Mouse (Mus musculus) heart, adult 10 weeks (tissue): ENCODE results near the gene Sprr2i. TPM values are rescaled to one million over a fixed set of nuclear protein-coding genes. Genes with fewer than 3 reads are reported as not detected.

Experiments
- polyA plus RNA-seq: library from polyadenylated mRNA; stranded (reverse); fragments of 350-450 nt; fragmentation: Illumina TruSeq; extraction: RNeasy Lipid Tissue Mini Kit (QIAGEN cat#74804); gene quantifications from one replicate; pipeline ENCODE4 v1.2.3, GENCODE M21; 2014; ENCODE audit warnings: low read depth, low replicate concordance

Gene Sprr2i
- polyA plus RNA-seq, result not detected

GRCm38 (mm10) chr3:92407691-92408090 lies at the start of gene Sprr2i:
TSS of gene Sprr2i (plus strand) at chr3:92407991.

GRCm38 (mm10) chr3:92364887-92365286 lies 42.9 kb upstream of the Sprr2i start, which contains the start of gene Sprr2f:
TSS of gene Sprr2f (plus strand) at chr3:92365187.

GRCm38 (mm10) chr3:92385385-92385784 lies 22.4 kb upstream of the Sprr2i start, which contains the start of gene Sprr2h:
TSS of gene Sprr2h (plus strand) at chr3:92385685.

GRCm38 (mm10) chr3:92417782-92418181 lies 10.0 kb downstream of the Sprr2i start, which contains the start of gene Sprr2j-ps:
TSS of gene Sprr2j-ps (plus strand) at chr3:92418082.

GRCm38 (mm10) chr3:92429323-92429722 lies 21.5 kb downstream of the Sprr2i start, which contains the start of gene Gm9774:
TSS of gene Gm9774 (minus strand) at chr3:92429423.

GRCm38 (mm10) chr3:92432282-92432681 lies 24.5 kb downstream of the Sprr2i start, which contains the start of gene Sprr2k:
TSS of gene Sprr2k (plus strand) at chr3:92432582.

GRCm38 (mm10) chr3:92438689-92439088 lies 30.9 kb downstream of the Sprr2i start, which contains the start of gene Sprr1b:
TSS of gene Sprr1b (minus strand) at chr3:92438789.

GRCm38 (mm10) chr3:92458620-92459019 lies 50.8 kb downstream of the Sprr2i start, which contains the start of gene Sprr3:
TSS of gene Sprr3 (minus strand) at chr3:92458720.

Other genes with a start within 250 kb of the Sprr2i start
- gene Sprr2a1, start 192.2 kb upstream of the Sprr2i start, polyA plus RNA-seq, result not detected
- gene Sprr2a2, start 192.1 kb upstream of the Sprr2i start, polyA plus RNA-seq, result 2.5 TPM
- not detected for gene Sprr2a3, start 122.6 kb upstream of the Sprr2i start, polyA plus RNA-seq
- gene Sprr2b, start 91.4 kb upstream of the Sprr2i start, polyA plus RNA-seq, result not detected
- not detected for gene Sprr2d, start 68.9 kb upstream of the Sprr2i start, polyA plus RNA-seq
- not detected for gene Sprr2e, start 55.8 kb upstream of the Sprr2i start, polyA plus RNA-seq
- gene Sprr2f, start 42.8 kb upstream of the Sprr2i start, polyA plus RNA-seq, result not detected
- gene Sprr2h, start 22.3 kb upstream of the Sprr2i start, polyA plus RNA-seq, result not detected
- gene Sprr2j-ps, start 10.1 kb downstream of the Sprr2i start, polyA plus RNA-seq, result not detected
- 4.6 TPM for gene Gm9774, start 21.4 kb downstream of the Sprr2i start, polyA plus RNA-seq
- gene Sprr2k, start 24.6 kb downstream of the Sprr2i start, polyA plus RNA-seq, result not detected
- gene Sprr1b, start 30.8 kb downstream of the Sprr2i start, polyA plus RNA-seq, result not detected
- not detected for gene Sprr3, start 50.7 kb downstream of the Sprr2i start, polyA plus RNA-seq
- not detected for gene Sprr1a, start 77.9 kb downstream of the Sprr2i start, polyA plus RNA-seq
- not detected for gene Sprr4, start 92.5 kb downstream of the Sprr2i start, polyA plus RNA-seq
- gene 2310046K23Rik, start 126.5 kb downstream of the Sprr2i start, polyA plus RNA-seq, result not detected
- gene Ivl, start 165.7 kb downstream of the Sprr2i start, polyA plus RNA-seq, result not detected
- not detected for gene Smcp, start 181.0 kb downstream of the Sprr2i start, polyA plus RNA-seq
- not detected for gene 2210017I01Rik, start 199.5 kb downstream of the Sprr2i start, polyA plus RNA-seq
- not detected for gene Lce6a, start 213.7 kb downstream of the Sprr2i start, polyA plus RNA-seq
- gene Lce1a1, start 240.3 kb downstream of the Sprr2i start, polyA plus RNA-seq, result not detected
- not detected for gene Lce1b, start 248.9 kb downstream of the Sprr2i start, polyA plus RNA-seq